Mouse (Mus musculus) brain, embryonic 18.5 days (tissue): ENCODE measurements around the gene Tac4.

Source experiments
- DNase-seq: peaks from one replicate; pipeline ENCODE4 v3.0.0-alpha.2; 2012; ENCODE audit warnings: low read depth, low spot score

Tac4 gene

GRCm38 (mm10) chr11:95261178-95261751, at the start of gene Tac4:
Gene Tac4, plus strand, starts transcription at chr11:95261529.
- no peak for DNase-seq

DNA sequence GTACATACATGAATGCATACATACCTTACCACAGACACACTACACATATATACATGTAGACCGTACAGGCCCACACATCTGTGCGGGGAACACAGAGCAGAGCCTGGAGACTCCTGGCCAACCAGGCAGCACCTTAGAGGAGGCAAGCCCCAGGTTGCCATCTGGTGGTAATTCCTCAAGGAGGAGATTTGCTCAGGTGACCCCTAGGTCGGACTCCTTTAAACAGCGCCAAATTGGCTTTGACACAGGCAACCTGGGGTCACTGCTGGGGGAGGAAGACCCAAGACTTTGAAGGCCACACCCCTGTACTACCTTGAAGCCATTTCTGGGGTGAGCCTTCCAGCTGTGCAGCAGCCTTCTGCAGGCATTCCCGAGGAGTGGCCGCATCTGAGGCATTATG, 47.7 kb upstream of the Tac4 start:
- no peak for DNase-seq

DNA sequence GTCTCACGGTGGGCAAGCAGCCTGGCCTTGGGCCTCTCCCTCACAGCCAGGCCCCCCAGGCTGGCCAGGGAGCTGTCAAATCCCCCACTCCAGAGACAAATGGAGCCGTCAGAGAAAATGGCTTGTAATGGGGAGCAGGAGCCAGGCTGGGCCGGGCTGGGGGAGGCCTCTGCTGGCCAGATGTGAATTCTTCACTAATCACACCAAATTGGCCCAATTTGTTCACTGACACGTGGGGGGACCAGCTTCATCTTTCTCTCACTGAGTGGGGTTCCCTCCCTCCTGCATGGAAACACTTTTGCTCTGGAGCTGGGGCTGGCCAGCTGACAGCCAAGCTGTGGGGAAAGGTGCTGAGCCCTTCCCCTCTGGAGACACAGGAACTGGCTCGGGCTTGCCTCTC, 47.0 kb upstream of the Tac4 start:
- no peak for DNase-seq

DNA sequence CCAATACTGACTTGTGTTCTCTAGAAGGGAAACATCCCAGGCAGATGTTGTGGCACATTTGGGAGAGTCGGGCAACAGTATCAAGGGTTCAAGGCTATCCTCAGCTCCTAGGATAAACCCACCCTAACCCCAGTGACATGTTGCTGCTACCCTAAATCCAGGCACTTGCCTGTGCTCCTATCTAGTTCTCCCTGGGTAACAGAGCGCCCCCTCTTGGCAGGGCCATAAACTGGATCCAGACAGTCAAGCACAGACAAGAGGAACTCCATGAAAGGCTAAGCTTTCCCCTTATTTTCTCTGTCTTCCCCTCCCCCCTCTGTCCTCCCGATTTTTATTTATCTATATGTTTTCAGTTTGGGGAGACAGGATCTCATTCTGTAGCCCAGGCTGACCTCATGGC, 45.1 kb upstream of the Tac4 start:
- DNase-seq: no peak

DNA sequence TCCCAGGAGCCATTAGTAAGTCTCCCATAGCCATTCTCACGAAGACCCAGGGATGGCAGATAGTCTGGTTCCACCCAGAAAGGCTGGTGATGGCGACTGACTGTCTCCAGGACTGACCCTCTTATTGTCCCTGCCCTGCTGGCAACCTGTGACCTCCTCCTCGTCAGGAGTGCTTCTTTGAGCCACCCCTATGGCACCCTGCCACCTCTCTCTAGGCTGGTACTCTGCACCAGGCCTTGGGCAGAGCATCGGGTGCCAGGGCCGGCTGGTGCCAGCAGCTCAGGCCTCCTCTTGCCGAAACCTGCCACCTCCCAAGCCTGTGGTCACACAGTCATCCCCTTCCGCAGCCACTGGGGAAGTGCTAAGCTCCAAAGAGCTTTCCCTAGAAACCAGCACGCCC, 42.2 kb upstream of the Tac4 start:
- no peak for DNase-seq

GRCm38 (mm10) chr11:95223473-95223872, 37.9 kb upstream of the Tac4 start:
- DNase-seq: no peak

- no peak for DNase-seq
These were observed 37.0 kb upstream of the Tac4 start for GRCm38 (mm10) chr11:95224124-95224893.

- DNase-seq: no peak
These were observed 35.9 kb upstream of the Tac4 start for GRCm38 (mm10) chr11:95225448-95225847.

DNA sequence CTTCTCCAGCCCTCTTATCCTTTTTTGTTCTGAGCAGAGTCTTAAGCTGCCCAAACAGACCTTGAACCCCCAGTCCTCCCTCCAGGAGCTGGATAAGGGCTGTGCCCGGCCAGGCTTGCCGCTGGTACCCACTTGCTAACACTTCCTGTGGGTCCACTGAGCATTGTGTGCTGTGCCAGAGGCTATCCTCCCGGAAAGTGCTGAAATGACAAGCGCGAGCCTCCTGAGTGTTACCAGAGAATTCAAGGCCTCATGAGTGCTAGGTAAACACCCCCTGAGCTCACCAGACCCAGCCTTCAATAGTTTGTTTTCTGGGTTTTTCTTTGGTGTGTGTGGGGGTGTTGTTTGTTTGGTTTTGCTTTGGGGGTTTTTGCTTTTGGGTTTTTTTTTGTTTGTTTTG, 33.9 kb upstream of the Tac4 start:
- DNase-seq: no peak

DNA sequence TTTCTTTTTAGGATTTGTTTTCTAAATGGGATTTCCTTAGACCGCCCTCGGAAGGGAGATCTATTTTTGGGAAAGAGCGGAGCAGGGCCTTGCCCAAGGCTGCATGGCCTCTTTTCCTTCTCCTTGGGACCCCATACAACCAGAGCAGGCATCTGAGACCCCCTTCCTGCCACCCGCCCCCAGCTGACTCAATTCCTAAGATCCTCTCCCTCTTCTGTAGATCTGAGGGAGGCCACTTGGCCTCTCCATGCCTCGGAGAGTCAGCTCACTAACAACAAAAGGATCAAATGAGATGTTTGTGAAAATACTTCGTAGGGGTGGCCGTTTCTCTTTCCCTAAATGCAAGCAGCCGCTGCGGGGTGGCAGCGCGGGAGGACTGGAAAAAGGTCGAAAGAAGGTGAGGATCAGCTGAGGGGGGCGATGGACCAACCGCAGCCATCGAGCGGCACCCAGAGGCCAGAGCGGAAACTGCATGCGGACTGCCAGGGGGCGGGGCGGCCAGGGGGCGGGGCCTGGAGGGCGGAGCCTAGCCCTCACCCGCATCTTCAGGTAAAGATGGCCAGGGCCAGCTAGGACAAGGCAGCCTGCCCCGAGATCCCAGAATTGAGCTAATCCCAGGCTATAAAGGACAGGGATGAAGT, 29.5 kb upstream of the Tac4 start:
- no peak for DNase-seq

DNA sequence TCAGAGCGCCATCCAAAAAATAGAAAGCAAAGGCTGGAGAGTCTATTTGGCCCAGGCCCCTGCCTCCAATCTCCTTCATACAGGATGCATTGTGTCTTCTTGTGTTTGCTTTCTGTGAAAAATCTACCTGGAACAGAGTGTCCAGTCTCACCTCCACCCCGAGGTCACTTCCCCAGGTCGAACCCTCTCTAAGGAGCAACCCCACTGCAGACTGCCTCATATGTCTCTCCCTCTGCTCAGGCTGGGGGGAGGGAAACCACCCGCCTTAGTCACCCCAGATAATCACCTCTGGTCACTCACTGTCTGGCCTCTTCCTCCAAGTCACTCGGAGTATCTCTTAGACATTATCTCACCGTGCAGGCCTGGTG, 29.0 kb upstream of the Tac4 start:
- DNase-seq: no peak

GRCm38 (mm10) chr11:95238477-95238876, 22.9 kb upstream of the Tac4 start:
- DNase-seq: no peak

- DNase-seq: no peak
These were observed 18.7 kb upstream of the Tac4 start for GRCm38 (mm10) chr11:95242653-95243052.

- DNase-seq: no peak
These were observed 15.9 kb upstream of the Tac4 start for GRCm38 (mm10) chr11:95245456-95245855.

DNA sequence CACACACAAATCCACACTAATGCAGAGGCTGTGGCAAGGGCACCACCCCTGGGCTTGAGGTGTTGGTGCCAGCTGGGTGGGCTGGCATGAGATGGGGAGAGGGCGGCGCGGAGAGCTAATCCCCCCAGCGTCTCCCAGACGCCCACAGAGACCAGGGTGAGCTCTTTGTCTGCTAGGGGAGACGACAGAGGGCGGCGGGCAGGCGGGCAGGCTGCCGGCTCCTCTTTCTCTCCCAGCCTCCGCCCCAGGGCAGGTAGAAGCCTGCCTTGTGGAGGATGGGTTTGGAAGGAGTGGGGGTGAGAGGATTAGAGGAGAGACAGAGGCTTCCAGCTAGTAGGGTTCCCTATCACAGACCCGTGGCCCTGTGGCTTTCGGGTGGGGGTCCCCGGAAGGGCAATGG, 14.3 kb upstream of the Tac4 start:
- DNase-seq: no peak

DNA sequence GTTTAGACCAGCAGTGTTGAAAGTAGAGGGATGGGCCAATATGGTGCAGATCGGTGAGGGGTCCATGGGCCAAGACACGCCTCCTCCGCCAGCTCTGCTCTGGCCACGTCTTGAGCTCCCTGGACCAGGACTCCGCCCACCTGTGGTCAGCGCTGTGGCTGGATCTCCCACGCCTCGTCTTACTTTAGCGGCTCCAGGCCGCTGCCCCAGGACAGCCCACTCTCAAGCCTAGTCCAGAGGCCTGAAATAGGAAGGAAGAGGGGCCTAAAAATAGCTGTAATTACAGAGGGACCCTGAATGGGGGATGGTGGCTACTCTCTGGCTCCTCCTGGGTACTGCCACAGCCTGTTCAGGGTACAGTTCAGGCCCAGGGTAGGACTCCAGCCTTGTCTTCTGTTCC, 11.2 kb upstream of the Tac4 start:
- no peak for DNase-seq

- peak; percentile 14 for DNase-seq
These were observed 10.0 kb upstream of the Tac4 start for GRCm38 (mm10) chr11:95251295-95251694.

DNA sequence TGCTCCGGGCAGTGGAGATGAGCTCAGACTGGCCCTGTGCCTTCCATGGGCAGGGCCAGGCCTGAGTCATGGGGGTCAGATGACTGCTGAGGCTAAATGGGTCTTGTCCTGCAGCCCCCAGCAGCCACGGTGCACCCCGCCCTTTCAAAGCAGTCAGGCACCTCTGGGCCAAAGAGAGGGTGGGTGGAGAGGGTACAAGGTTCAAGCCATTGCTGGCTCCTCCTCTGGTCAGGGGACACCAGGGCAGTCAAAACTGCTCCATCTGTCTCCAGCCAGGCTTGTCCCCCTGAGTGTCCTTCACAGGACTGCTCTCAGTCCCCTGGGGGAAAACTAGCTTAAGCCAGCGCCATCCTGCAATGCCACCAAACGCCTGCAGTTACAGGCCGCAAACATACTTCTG, 9.2 kb upstream of the Tac4 start:
- DNase-seq: no peak

- DNase-seq: no peak
These were observed 7.2 kb upstream of the Tac4 start for GRCm38 (mm10) chr11:95254165-95254564.

- DNase-seq: no peak
These were observed 5.6 kb upstream of the Tac4 start for GRCm38 (mm10) chr11:95255747-95256146.

GRCm38 (mm10) chr11:95257930-95258329, 3.4 kb upstream of the Tac4 start:
- no peak for DNase-seq

DNA sequence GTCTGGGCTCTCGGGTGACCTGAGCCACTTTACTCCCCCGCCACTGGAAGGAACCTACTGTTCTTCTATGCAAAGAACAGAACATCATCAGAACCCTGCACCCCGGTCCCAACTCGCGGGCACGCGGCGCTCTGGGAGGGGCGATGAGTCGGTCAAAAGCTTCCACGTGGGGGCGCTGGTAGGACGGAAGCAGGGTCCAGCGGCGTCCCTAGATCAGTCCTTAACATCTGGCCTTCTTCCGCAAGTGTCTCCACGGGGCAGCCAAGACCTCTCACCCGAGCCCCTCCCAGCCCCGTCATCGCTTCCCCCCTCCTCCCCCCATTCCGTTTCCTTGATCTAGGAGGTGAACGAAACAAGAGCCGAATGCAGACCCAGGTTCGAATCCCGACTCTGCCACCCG, 2.8 kb upstream of the Tac4 start:
- DNase-seq: no peak
